Mouse (Mus musculus): ENCODE results near the gene Slc39a11.

DNA sequence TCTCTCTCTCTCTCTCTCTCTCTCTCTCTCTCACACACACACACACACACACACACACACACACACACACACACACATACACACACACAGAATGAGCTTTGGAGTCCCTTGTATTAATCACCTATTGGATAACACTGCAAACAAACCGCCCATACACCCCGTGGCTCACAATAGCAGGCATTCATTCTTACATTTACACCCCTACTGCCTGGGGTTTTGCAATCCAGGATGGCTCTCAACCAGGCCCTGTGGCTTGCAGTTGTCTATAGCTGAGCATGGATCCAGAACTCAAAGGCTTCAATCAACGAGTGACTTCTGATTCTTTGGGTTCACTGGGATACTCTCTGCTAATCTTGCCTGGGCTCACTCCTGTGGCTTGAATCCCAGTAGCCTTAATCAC is 424.1 kb downstream of the Slc39a11 start:
- no peak for TF ChIP-seq CTCF (conservative IDR thresholded peaks at IDR 0.05 in 1 of 2, IDR thresholded peaks at IDR 0.05 in 1 of 2; ENCODE audit: low read depth in 2 of 2, low read length in 2 of 2)
- no peak for TF ChIP-seq EP300 (IDR thresholded peaks at IDR 0.05; ENCODE audit: low read length)
- TF ChIP-seq ZNF384 (IDR thresholded peaks at IDR 0.05; ENCODE audit: low read depth, low read length): no peak
- TF ChIP-seq JUND (conservative IDR thresholded peaks at IDR 0.05; ENCODE audit: low read depth, low read length): no peak
- TF ChIP-seq POLR2A (IDR thresholded peaks at IDR 0.05; ENCODE audit: low read depth, low read length): no peak
- no peak for TF ChIP-seq TCF12 (IDR thresholded peaks at IDR 0.05; ENCODE audit: low read depth, low read length)
- no peak for TF ChIP-seq MYC (IDR thresholded peaks at IDR 0.05; ENCODE audit: low read depth, low read length)
- no peak for TF ChIP-seq ZMIZ1 (IDR thresholded peaks at IDR 0.05; ENCODE audit: low read depth, low read length)
- no peak for TF ChIP-seq GABPA (IDR thresholded peaks at IDR 0.05; ENCODE audit: insufficient replicate concordance, low read depth, low read length)
- TF ChIP-seq MAX (IDR thresholded peaks at IDR 0.05; ENCODE audit: low read length): no peak
- no peak for TF ChIP-seq E2F4 (IDR thresholded peaks at IDR 0.05; ENCODE audit: insufficient replicate concordance, low read depth, low read length)
- TF ChIP-seq HCFC1 (IDR thresholded peaks at IDR 0.05; ENCODE audit: low read depth, low read length): no peak

Data from CH12.LX (cell line).